Mouse (Mus musculus) heart, postnatal 0 days (tissue): ENCODE measurements around the gene Aldh3b2. TPM values are rescaled to one million over a fixed set of nuclear protein-coding genes. Genes with fewer than 3 reads are reported as not detected.
"Not testable (repeated sequence)": the region's sequence is repeated elsewhere in the genome, so short reads cannot be mapped to it uniquely, and the experiment has no call there.

ENCODE experiments used
- ATAC-seq: fragments of 200-750 bp; cut with Nextera tagmentation; 2 replicates; pipeline ENCODE4 v1.8.0; 2017; ENCODE audit warnings: low read depth, moderate number of reproducible peaks, moderate library complexity; ENCODE audit not compliant: insufficient read depth
- DNase-seq: peaks from one replicate; pipeline ENCODE4 v3.0.0-alpha.2; 2016; ENCODE audit warnings: low spot score
- H3K27ac ChIP-seq: fragments of 300-500 bp; sonication (generic); 2 replicates; pipeline ENCODE4 v1.5.1; 2014; ENCODE audit warnings: low read depth, mild to moderate bottlenecking
- H3K27me3 ChIP-seq: fragments of 300-500 bp; sonication (generic); 2 replicates; pipeline ENCODE4 v1.6.1; 2014; ENCODE audit warnings: low read length, mixed read lengths; ENCODE audit not compliant: control insufficient read depth, insufficient read depth
- H3K36me3 ChIP-seq: fragments of 300-500 bp; sonication (generic); replicated peaks from 2 replicates; pipeline ENCODE4 v1.6.1; 2014; ENCODE audit warnings: low read length, mixed read lengths; ENCODE audit not compliant: control insufficient read depth, insufficient read depth
- H3K4me1 ChIP-seq: fragments of 300-500 bp; sonication (generic); 2 replicates; pipeline ENCODE4 v1.6.1; 2014; ENCODE audit warnings: antibody characterized with exemption; ENCODE audit not compliant: control insufficient read depth, insufficient read depth
- H3K4me2 ChIP-seq: fragments of 300-500 bp; sonication (generic); 2 replicates; pipeline ENCODE4 v1.6.1; 2014; ENCODE audit warnings: low read depth, mild to moderate bottlenecking, low read length, moderate library complexity
- H3K4me3 ChIP-seq: fragments of 300-500 bp; sonication (generic); 2 replicates; pipeline ENCODE4 v1.5.1; 2014; ENCODE audit warnings: low read depth, low read length
- H3K9ac ChIP-seq: fragments of 300-500 bp; sonication (generic); replicated peaks from 2 replicates; pipeline ENCODE4 v1.6.1; 2014; ENCODE audit warnings: low read depth, low read length, mixed read lengths
- H3K9me3 ChIP-seq: fragments of 300-500 bp; sonication (generic); replicated peaks from 2 replicates; pipeline ENCODE4 v1.6.1; 2016; ENCODE audit warnings: low read length; ENCODE audit not compliant: control insufficient read depth
- CTCF ChIP-seq: IDR thresholded peaks from 2 replicates; pipeline ENCODE4 v1.5.1; 2016; ENCODE audit warnings: antibody characterized with exemption, control low read depth, low read depth
- EP300 ChIP-seq: IDR thresholded peaks from 2 replicates; pipeline ENCODE4 v1.6.1; 2016; ENCODE audit warnings: antibody characterized with exemption, low read depth
- WGBS: fragments of 180-500 bp; shearing (Covaris S2); extraction: QIAGEN DNeasy Blood & Tissue Kit; methylation state at CpG from one replicate; pipeline ENCODE4 v1.1.7; 2014; 5-methylcytosine and 5-hydroxymethylcytosine counted together
- polyA plus RNA-seq: library from polyadenylated mRNA; unstranded; fragments of >200 nt; fragmentation: Nextera tagmentation; extraction: Ambion mirVana; gene quantifications from 2 replicates; pipeline ENCODE4 v1.2.1, GENCODE M21; 2015
- total RNA-seq: library from RNA; depleted of rRNA; stranded (reverse); fragments of >200 nt; gene quantifications from 2 replicates; pipeline ENCODE4 v1.2.3, GENCODE M21; 2014; ENCODE audit warnings: low replicate concordance

The Aldh3b2 gene
- total and polyA plus RNA-seq, 2 experiments from 2014 or later: 0.18 to 3.9 TPM

GRCm38 (mm10) chr19:3962469-3962868 is 9.7 kb upstream of the Aldh3b2 start:
- TF ChIP-seq CTCF (peak; percentile 4; the same call in 1 of the 2 replicates), EP300 (no peak)
- H3K4me2 ChIP-seq: no peak overlapping the region

GRCm38 (mm10) chr19:3964030-3964429 is 8.1 kb upstream of the Aldh3b2 start:
- no peak for DNase-seq
- Histone ChIP-seq H3K4me2 (no peak overlapping the region), H3K27me3 (no peaks in the 10 kb centered on the region), H3K36me3 (no peaks in the 10 kb centered on the region), H3K4me1 (no peaks in the 10 kb centered on the region; the same call in 1 of the 2 replicates), H3K9me3 (no peaks in the 10 kb centered on the region), H3K4me3 (no peak overlapping the region), H3K27ac (no peak overlapping the region), H3K9ac (no peak overlapping the region)
- no peak for ATAC-seq
- WGBS: 66% methylated on average over 4 of the region's 4 CpGs
- TF ChIP-seq CTCF (no peak), EP300 (no peak)

More at GRCm38 (mm10) chr19:3962469-3962868, 9.7 kb upstream of the Aldh3b2 start:
- no peak overlapping the region for H3K9ac ChIP-seq
- WGBS: 28% methylated on average over 2 of the region's 2 CpGs
- no peaks in the 10 kb centered on the region for H3K36me3 ChIP-seq
- ATAC-seq (0 out of 2 replicates have a peak, but pooled peaks have one; percentile 6), DNase-seq (no peak)
- no peaks in the 10 kb centered on the region for H3K27me3 ChIP-seq
- no peak overlapping the region for H3K4me3 ChIP-seq
- H3K27ac ChIP-seq: no peak overlapping the region
- no peaks in the 10 kb centered on the region; the same call in 1 of the 2 replicates for H3K4me1 ChIP-seq
- no peaks in the 10 kb centered on the region for H3K9me3 ChIP-seq

DNA sequence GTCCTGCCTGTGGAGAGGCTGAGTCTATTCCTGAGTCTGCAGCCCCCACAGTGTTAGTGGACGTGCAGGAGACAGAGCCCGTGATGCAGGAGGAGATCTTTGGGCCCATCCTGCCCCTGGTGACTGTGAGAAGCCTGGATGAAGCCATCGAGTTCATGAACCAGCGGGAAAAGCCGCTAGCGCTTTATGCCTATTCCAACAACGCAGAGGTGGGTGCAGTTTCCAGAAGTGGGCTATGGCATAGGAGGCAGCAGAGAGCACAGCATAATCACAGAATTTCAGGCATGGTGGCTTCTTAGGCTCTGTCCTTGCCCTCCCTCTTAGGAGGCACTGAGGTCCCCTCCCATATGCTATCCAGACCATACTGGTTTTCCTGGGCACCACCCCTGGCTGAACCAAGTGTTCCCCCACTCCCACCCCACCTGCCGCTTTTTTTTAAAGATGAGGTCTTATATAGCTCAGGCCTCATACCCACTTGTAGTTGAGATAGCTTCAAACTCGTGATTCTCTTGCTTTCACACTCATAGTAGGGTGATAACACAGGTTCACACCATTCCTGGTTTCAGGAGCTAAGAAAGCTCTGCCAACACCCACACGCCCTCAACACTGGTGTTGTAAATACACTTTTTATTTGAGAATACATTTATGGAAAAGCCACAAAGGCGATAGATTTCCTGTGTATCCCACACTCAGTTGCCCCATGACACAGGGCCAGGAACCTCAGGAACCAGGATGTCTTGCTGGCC is 5.6 kb upstream of the Aldh3b2 start:
- Histone ChIP-seq H3K9me3 (no peaks in the 10 kb centered on the region), H3K9ac (no peak overlapping the region), H3K27ac (no peak overlapping the region), H3K4me2 (no peak overlapping the region), H3K4me3 (no peak overlapping the region), H3K4me1 (no peaks in the 10 kb centered on the region), H3K36me3 (no peaks in the 10 kb centered on the region), H3K27me3 (no peaks in the 10 kb centered on the region)
- ATAC-seq (no peak; the same call in 1 of the 2 replicates), DNase-seq (no peak)
- 57% methylated on average over 11 of the region's 11 CpGs for WGBS
- TF ChIP-seq EP300 (no peak), CTCF (peak; percentile 30)

- Histone ChIP-seq H3K9ac (no peak overlapping the region), H3K4me1 (no peaks in the 10 kb centered on the region), H3K36me3 (no peaks in the 10 kb centered on the region), H3K27me3 (no peaks in the 10 kb centered on the region), H3K9me3 (no peaks in the 10 kb centered on the region), H3K27ac (no peak overlapping the region), H3K4me2 (no peak overlapping the region), H3K4me3 (no peak overlapping the region)
- ATAC-seq (no peak), DNase-seq (no peak)
- WGBS: 41% methylated on average over 3 of the region's 3 CpGs
- TF ChIP-seq EP300: no peak
- TF ChIP-seq CTCF: no peak
Observed at GRCm38 (mm10) chr19:3967258-3967657, 4.9 kb upstream of the Aldh3b2 start.

DNA sequence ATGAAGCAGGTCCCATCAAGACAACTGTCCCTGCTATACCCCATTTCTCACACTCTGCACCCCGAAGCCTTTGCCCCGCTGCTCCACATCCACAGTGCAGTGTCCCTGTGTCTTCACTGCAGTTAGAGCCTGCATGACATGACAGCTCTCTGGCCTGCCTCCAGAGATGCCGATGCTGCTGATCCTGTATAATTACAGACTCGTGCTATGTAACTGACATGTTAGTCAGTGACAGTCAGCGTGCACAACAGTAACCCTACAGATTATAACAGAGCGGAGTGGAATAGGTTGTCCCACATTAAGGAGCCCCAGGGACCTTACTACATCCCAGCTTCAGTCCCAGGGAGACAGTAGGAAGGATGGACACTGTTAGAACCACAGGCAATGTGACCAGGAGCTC is 2.5 kb downstream of the Aldh3b2 start:
- not testable (repeated sequence) for H3K4me2 ChIP-seq, H3K27me3 ChIP-seq, DNase-seq, H3K9me3 ChIP-seq, H3K4me3 ChIP-seq, H3K27ac ChIP-seq, H3K9ac ChIP-seq, H3K36me3 ChIP-seq, ATAC-seq, H3K4me1 ChIP-seq
- 63% methylated on average over 6 of the region's 6 CpGs for WGBS

GRCm38 (mm10) chr19:3975866-3976265 is 3.7 kb downstream of the Aldh3b2 start:
- Histone ChIP-seq H3K36me3 (no peaks in the 10 kb centered on the region), H3K9me3 (no peaks in the 10 kb centered on the region), H3K27me3 (no peaks in the 10 kb centered on the region), H3K27ac (no peak overlapping the region), H3K4me2 (no peak overlapping the region), H3K4me3 (no peak overlapping the region), H3K4me1 (0 out of 2 replicates have a peak, but pooled peaks cover 2% of the 10 kb centered on the region), H3K9ac (no peak overlapping the region)
- no peak for ATAC-seq
- no peak for DNase-seq
- 67% methylated on average over 2 of the region's 2 CpGs for WGBS
- no peak for TF ChIP-seq EP300
